Mouse (Mus musculus) v-Abl transformed pro-B cells (cell line): ENCODE measurements around the gene Cttnbp2nl.

Source experiments
- in situ Hi-C, 2 experiments: fragments of 400-800 bp; cut with MboI; formaldehyde crosslinking; loops; one replicate each; pipeline ENCODE4 v1.15.1; 2025; ENCODE audit not compliant: unreplicated experiment in 2 of 2

Gene Cttnbp2nl

DNA sequence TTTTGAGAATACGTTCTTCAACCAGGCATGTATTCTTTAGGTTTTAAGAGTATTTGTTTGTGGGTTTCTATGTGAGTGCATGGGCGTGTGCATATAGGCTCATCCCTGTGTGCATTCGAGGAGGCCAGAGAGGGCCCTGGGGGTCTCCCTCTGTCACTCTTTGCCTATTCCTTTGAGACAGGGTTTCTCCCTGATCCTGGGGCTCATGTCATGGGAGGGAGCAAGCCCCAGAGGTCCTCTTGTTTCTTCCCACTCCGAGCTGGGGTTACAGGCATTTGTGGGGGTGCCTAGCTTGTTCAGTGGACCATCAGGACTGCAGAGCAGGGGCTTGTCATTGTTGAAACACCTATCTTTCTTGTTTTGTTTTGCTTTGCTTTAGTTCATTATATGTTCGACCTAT lies 65.1 kb downstream of the Cttnbp2nl start:
- in situ Hi-C loops, result no loop called here

DNA sequence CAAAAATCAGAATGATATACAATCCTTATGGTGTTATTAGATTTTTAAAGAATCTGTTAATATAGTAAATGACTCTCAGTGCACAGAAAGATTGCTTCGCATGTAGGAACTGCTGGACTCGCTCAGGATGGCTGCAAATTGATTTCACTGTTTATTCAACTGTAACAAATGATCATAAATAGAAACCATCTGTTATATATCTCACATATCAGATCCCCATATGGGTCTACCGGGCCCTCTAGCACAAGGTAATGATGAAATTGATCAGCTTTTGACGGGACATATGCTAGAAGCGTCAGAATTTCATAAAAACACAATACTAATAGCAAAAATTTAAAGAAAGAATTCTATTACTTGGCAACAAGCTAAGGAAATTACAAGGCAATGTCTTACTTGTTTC lies 73.2 kb downstream of the Cttnbp2nl start:
- in situ Hi-C loops, result no loop called here

DNA sequence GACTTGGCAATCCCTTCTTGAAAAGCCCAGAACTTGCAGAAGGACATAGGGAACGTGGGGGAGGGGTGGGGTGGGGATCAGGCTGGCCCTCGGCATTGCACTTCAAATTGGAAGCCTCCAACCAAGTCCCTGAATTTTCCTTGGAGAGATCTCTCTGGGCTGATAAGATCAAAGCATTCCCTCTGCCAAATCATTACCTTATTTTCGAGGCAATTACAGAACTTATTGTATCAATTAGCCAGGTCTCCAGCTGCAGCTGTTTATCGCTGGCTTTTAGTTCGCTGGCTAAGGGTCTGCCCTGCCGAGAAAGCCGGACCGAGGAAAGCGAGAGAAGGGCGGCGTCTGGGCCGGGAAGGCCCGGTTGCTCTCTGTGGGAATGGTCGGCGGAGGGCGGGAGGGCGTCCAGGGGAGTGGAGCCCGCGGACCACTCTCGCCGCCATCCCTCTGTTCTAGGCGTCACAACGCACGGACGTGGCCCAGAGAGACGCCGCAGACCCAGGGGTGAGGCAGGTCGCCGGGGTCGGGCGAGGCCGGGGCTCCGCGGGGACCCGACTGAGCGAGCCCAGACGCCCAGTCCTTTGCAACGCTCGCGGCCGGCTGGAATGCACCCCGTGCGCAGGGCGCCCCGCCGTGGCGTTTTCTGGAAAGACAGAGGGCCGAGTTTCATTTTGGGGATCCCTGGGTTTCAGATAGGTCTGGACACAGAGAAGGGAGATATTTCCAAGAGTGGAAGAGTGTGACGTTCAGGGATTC lies 85.2 kb downstream of the Cttnbp2nl start:
- in situ Hi-C loops, result loop anchor here (5.0 to 10.0 kb wide), 3 partner anchors 93 to 183 kb away; partner anchors contain the start of genes Fam19a3 (in 1 of the 2), Ppm1j (in 1 of the 2) and Rhoc (in 1 of the 2)

DNA sequence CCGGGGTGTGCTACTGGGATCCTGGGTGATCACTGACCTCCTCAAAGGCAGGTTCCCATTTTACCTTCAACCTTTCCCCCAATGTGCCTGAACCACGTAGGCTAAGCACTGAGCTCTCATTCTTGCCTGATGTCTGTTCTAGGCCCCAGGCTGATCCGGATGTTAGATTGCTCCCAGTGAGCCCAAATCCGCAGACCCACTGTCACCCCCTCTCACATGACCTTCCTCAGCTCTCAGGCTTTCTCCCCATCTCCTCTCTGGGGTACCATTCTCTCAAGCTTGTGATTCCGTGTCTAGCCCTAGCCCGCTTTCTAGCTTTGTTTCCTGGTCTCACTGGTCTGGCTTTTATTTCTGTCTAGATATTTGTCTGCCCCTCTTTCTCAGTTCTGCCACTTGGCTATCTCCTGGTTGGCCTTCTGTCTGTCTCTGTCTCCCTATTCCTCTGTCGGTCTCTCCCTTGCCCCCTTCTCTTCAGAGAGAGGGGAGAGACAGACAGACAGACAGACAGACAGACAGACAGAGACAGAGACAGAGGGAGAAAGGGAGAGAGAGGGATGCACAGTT lies 86.9 kb downstream of the Cttnbp2nl start:
- in situ Hi-C loops, result loop anchor here (5.0 to 10.0 kb wide), 3 partner anchors 91 to 181 kb away; partner anchors contain the start of genes Fam19a3 (in 1 of the 2), Ppm1j (in 1 of the 2) and Rhoc (in 1 of the 2)

DNA sequence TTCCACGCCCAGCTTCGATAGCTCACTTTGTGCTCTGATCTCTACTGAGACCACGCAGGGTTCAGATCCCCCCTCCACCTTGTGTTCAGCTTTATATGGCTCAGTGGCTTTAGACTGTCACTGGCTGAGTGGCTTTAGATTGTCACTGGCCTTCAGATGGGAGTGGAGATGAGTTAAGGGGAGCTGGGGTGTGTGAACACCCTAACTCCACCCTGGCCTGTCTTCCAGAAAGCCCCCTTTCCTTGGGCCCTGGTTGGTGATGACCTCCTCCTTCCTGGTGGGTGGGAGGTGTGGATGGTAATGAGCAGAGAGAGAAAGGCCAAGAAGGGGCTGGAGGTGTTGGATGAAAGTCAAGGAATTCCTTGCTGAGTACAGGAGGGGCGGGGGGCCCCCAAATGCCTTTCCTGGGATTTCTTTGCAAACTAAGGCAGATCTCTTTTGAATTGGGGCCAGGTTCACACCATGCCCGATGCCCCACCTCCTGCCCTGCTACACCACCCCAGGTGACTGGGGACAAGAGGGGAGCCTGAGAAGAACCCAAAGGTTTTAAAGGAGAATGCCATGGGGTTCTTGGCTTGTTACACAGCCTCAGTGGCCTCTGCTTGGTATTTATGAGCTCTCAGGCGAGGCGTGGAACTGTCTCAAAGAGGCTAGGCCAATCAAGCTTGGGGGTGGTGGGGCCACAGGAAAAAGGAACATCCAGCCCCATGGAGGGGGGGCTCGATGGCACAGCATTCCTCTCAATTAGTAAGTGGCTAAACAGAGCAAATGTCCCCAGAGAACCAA lies 87.7 kb downstream of the Cttnbp2nl start:
- in situ Hi-C loops, result loop anchor here (5.0 to 10.0 kb wide), 3 partner anchors 90 to 180 kb away; partner anchors contain the start of genes Fam19a3 (in 1 of the 2), Ppm1j (in 1 of the 2) and Rhoc (in 1 of the 2)

DNA sequence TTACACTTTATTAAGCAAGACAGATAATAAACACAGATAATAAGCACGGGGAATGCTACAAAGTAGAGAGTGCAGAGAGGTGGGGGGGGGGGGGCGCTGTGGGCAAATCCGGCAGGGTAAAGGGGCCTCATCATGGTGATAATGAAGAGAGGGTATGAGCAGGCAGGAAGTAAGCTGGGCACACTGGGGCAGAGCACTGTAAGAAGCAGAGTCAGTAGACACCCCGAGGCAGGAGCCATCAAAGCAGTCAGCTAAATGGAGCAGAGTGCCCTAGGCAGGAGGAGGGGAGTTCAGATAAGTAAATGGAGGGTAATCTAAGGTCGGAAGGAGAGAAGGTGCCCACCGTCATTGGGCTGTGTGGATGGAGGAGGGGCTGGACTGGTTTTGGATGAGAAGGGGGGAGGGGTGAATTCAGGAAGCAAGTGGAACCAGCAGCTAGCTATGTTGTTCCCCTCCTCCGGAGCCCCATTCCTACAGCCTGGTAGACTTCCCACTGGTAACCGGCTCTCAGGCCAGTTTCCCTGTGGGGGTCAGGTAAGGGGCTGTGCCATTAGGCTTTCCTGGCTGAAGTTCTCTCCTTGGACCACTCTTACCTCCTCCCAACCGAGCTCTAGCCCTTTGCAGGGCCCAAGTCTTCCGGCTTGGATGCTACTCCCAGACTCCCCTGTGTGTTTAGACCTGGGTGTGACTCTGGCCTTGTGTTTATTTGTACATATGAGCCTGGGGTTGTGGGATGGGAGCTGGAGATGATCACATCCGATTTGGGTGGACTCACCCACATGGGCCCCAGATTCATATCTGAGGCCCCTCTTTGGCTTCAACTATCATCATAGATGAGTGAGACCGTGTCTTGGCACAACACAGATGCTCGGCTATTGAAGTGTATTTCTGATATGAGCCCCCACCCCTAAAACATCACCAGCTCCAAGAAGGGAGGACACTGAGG lies 89.3 kb downstream of the Cttnbp2nl start:
- in situ Hi-C loops, result loop anchor here in 1 of 2 experiments (10.0 kb wide), 2 partner anchors 89 to 179 kb away; partner anchors contain the start of genes Fam19a3, Ppm1j and Rhoc

DNA sequence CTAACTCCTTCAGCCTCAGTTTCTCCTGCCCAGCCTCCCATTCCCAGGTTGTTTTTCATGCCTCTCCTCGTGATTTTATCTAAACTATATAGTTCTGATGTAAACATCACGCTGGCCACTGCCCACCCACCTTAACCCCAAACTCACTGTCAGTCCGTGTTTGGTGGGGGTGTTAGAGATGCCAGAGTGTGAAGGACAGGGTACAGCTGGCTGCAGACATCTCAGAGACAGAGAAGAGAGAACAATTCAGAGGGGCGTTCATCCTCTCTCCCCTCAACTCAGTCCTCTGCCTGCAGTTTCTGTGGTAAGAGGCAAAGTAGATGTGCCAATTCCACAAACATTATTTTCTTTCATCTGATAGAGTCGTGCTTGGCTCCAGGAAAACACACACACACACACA lies 90.1 kb downstream of the Cttnbp2nl start:
- in situ Hi-C loops, result loop anchor here in 1 of 2 experiments (10.0 kb wide), 2 partner anchors 88 to 178 kb away; partner anchors contain the start of genes Fam19a3, Ppm1j and Rhoc

DNA sequence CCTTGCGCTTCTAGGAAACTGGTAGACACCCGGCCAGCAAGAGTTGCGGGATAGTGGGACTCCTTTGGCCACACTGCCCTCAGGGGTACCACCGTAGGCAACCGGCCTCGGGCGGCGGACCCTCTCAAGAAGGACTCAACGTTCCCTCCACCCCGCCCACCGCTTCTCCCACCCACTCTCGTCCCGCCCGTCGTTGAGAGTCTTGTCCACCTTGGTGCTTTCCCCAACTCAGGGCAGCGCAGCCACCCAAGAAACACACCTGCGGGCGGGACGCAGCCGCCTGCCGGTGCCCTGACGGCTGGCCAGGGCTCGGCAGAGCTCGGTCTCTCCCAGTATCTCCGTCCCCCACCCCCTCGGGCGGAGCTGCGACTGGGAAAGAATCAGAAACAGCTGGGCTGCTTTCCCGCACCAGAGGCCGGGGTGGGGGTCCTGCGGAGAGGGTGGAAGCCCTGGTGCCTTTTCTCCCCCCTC lies 90.8 kb downstream of the Cttnbp2nl start:
- in situ Hi-C loops, result loop anchor here in 1 of 2 experiments (10.0 kb wide), 2 partner anchors 87 to 177 kb away; partner anchors contain the start of genes Fam19a3, Ppm1j and Rhoc

DNA sequence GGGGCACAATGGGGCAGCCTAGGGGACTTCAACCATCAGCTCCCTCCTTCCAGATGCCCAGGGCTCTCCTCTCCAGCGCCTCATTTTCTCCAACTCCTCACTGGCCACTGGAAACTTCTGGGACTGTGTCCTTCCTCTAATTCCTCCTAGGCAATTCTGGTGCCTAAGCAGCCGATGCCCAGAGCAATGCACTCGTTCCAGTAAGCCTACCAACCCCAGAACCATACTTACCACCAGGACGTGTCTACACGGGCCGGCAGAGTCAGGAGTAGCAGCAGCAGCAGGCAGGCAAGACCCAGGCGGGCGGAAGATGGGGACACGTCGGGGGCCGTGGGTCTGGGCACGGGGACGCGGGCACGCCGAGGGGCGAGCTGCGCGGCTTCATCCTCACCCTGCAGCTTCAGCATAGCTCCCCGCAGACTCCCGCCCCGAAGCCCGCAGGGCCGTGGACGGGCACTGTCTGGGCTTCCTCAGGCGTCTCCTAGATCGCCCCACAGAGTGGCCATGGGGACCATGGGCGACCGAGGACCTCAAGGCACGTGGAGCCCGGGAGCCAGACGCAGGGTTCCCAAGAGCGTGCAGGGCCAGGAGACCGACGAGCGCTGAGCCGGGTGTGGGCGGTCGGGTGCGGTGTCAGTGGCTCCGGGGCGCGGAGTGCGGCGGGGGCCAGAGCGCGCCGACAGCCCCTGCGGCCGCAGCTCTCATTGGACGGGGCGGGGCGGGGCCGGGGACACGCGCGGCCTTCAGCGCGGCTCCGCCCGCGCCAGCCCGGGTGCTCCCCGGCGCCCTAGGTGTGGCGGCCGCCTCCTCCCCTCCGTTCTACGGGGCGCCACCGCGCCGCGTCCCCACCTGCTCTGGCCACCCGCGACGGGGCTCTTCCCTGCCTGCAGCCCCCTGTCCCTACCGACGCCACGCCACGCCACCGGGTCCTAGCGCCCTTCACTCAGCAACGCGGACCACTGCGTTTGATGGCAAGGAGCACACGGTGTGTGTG lies 91.6 kb downstream of the Cttnbp2nl start, which contains the start of gene Wnt2b:
TSS of gene Wnt2b (minus strand) at position 856 of the 994 bp plus-strand sequence.
- in situ Hi-C loops, result loop anchor here in 1 of 2 experiments (10.0 kb wide), 2 partner anchors 87 to 177 kb away; partner anchors contain the start of genes Fam19a3, Ppm1j and Rhoc

DNA sequence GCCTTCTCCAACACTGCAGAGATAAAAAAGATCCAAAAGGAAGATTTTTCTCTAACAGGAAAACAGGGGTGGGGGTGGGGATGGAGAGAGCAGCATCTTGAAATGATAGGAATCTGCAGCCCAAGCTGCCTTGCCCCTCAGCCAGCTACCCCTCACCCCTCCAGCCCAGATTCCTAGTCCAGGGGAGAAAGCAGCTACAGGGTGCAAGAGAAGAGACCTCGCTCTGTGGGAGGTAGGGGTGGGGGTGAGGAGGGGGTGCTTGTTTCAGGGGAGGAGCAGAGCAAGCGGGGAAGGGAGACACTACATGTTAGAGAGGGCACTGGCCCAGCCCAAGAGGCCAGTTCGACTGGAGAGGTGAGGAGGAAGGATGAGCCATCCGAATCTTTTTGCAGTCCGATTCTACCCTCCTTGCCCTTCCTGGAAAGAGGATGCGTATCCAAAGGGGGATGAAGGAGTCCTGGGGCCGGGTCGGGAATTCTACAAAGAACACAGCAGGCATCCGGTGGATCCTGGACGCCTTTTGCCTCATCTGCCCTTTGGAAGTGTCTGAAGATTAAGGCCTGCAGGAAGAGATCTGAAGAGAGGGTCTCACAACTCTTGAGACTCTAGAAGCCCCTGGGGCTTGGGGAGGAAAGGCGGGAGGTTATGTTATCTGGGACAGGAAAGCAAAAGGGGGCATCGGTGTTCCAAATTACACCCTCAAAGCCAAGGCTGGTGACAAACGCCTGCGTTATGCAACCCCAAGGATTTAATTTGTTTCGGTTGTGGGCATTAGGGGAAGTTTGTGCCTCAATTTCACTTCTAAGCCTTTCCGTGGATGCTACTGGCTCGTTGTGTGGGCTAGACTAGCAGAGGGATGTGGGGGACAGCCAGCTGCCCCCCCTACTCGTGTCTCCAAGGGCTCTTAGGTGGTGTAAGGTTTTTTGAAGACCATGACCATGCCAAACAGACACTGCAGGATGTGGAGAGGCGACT lies 92.6 kb downstream of the Cttnbp2nl start:
- in situ Hi-C loops, result loop anchor here in 1 of 2 experiments (10.0 kb wide), 2 partner anchors 86 to 176 kb away; partner anchors contain the start of genes Fam19a3, Ppm1j and Rhoc

DNA sequence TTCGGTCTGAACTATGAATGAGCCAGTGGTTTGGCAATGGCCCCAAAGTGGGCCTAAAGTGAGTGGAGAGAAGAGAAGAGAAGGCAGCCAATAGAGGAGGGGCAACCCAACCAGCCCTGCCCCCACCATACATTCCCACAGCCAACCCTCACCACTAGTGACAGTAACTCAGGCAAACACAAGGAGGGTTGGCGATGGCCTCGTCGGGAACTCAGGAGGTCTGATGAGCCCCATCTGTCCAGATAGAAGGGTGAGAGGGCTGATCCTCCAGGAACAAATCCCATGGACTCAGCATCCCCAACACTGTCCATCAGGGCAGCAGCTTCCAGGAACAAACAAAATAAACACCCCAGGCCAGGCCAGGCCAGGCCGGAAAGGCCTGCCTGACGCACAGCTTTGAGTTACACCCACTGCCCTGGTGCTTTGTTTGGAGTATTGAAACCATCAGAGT lies 96.8 kb downstream of the Cttnbp2nl start:
- in situ Hi-C loops, result no loop called here

DNA sequence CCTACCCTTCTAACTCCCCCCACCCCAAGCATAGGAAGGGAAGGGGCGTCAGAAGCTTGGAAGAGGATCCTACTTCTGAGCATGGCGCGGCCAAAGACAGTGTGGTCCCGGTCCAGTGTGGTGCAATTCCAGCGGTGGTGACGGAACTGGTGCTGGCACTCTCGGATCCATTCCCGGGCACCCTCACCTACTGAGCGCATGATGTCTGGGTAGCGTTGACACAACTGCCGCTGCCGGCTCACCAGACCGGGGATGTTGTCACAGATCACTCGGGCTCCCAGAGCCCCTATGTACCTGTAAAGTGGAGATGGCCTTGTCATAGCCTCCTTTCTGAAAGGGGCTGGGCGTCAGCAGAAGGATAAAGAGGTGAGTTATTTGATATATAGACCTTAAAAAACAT lies 98.4 kb downstream of the Cttnbp2nl start:
- in situ Hi-C loops, result no loop called here

DNA sequence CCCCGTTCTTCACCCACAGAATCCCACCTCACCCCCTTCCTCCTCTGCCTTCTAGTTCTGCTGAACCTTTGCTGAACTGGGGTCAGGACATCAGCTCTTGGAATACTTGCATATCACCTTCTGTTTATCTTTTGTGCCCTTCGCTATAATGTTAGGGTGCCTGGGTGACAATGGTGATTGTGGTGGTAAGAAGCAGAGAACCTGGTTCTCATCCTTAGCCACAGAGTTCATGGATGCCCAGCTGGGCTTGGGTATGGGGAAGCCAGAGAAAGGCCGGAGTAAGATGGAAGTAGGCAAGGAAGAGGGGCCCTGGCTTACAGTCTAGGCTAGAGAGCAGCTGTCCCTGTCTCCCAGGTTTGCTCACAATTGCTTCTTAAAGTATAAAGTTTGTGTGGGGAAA lies 98.8 kb downstream of the Cttnbp2nl start:
- in situ Hi-C loops, result no loop called here

DNA sequence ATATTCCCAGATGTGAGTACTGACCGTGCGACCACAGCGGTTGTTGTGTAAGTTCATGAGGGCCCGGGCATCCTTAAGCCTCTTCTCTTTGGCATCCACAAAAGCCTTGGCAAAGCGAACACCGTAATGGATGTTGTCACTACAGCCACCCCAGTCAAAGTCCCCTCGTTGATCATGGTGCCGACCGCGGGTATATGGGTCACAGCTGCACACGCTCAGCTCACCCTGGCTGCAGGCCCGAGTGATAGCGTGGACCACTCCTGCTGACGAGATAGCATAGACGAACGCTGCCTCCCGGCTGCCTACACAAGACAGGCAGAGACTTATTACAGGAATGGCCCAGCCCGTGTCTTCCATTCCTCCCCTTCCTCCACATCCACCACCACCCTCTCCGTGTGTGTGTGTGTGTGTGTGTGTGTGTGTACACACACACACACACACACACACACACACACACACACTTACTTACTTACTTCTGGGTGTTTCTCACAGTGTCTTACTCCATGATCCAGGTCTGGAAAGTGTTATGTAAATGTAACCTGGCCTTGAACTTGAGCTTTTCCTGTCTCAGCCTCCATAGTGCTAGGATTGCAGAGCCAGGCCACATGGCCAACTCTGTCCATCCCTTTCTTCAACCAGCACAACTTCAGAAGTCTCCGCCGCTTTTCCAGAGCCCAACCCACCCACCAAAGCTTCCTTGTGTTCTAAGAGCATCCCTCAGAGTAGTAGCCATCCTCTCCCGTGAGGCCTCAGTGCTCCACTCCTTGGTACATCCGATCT lies 99.9 kb downstream of the Cttnbp2nl start:
- in situ Hi-C loops, result no loop called here
